Mouse (Mus musculus) MEL (cell line): ENCODE results near the gene Atg4a-ps. TPM values are rescaled to one million over a fixed set of nuclear protein-coding genes. Genes with fewer than 3 reads are reported as not detected.

Experiments
- DNase-seq: peaks from one replicate; pipeline ENCODE4 v3.0.0; 2011; ENCODE audit warnings: low read depth, low spot score
- H3K27ac ChIP-seq: 2 replicates; pipeline ENCODE4 v1.5.1; 2012; ENCODE audit warnings: low read depth, mild to moderate bottlenecking, control low read depth, low read length, moderate library complexity; ENCODE audit not compliant: control insufficient read depth
- H3K27me3 ChIP-seq, 2 experiments: fragments of 150-350 bp in 1 of 2; sonication (generic) in 1 of 2; 2 replicates each; pipeline ENCODE4 v1.6.1; 2012; ENCODE audit warnings: low read length in 2 of 2, mild to moderate bottlenecking in 2 of 2, improper control_type of control experiment in 1 of 2, moderate library complexity in 1 of 2; ENCODE audit not compliant: insufficient read depth in 2 of 2, control insufficient read depth in 1 of 2
- H3K36me3 ChIP-seq, 2 experiments: 2 replicates each; pipeline ENCODE4 v1.6.1; 2012 to 2014; ENCODE audit warnings: low read length in 2 of 2, improper control_type of control experiment in 1 of 2, inconsistent platforms in 1 of 2, mild to moderate bottlenecking in 1 of 2; ENCODE audit not compliant: insufficient read depth in 2 of 2, control insufficient read depth in 1 of 2
- H3K4me1 ChIP-seq, 2 experiments: fragments of 150-350 bp in 1 of 2; sonication (generic) in 1 of 2; 2 replicates each; pipeline ENCODE4 v1.6.1; 2012; ENCODE audit warnings: low read length in 2 of 2, improper control_type of control experiment in 1 of 2, mild to moderate bottlenecking in 1 of 2; ENCODE audit not compliant: insufficient read depth in 2 of 2, control insufficient read depth in 1 of 2
- H3K4me3 ChIP-seq, 2 experiments: fragments of 150-350 bp in 1 of 2; sonication (generic) in 1 of 2; 2 replicates each; pipeline ENCODE4 v1.5.1; 2012; ENCODE audit warnings: low read depth in 2 of 2, low read length in 2 of 2, mild to moderate bottlenecking in 2 of 2, moderate library complexity in 2 of 2, control low read depth in 1 of 2, improper control_type of control experiment in 1 of 2; ENCODE audit not compliant: control insufficient read depth in 1 of 2, insufficient read depth in 1 of 2
- H3K79me2 ChIP-seq: 2 replicates; pipeline ENCODE4 v1.6.1; 2012; ENCODE audit warnings: mild to moderate bottlenecking, low read length, moderate library complexity; ENCODE audit not compliant: control insufficient read depth, poor library complexity, insufficient read depth
- H3K9ac ChIP-seq: 2 replicates; pipeline ENCODE4 v1.6.1; 2012; ENCODE audit warnings: low read depth, mild to moderate bottlenecking, control low read depth, low read length, moderate library complexity; ENCODE audit not compliant: control insufficient read depth, poor library complexity, severe bottlenecking
- H3K9me3 ChIP-seq: fragments of 150-350 bp; sonication (generic); replicated peaks from 2 replicates; pipeline ENCODE4 v1.6.1; 2012; ENCODE audit warnings: mild to moderate bottlenecking, low read length, improper control_type of control experiment, moderate library complexity; ENCODE audit not compliant: insufficient read depth
- BHLHE40 ChIP-seq: IDR thresholded peaks from 2 replicates; pipeline ENCODE4 v1.6.1; 2012; ENCODE audit warnings: low read depth, mild to moderate bottlenecking, inconsistent platforms, low read length, improper control_type of control experiment, borderline replicate concordance
- CHD1 ChIP-seq: IDR thresholded peaks from 2 replicates; pipeline ENCODE4 v1.6.1; 2012; ENCODE audit warnings: low read depth, mild to moderate bottlenecking, inconsistent platforms, low read length, improper control_type of control experiment
- CHD2 ChIP-seq: IDR thresholded peaks from 2 replicates; pipeline ENCODE4 v1.6.1; 2011; ENCODE audit warnings: low read length, improper control_type of control experiment
- EP300 ChIP-seq, 2 experiments: IDR thresholded peaks; 2 replicates each; pipeline ENCODE4 v1.6.1; 2011; ENCODE audit warnings: improper control_type of control experiment in 2 of 2, low read length in 2 of 2, low read depth in 1 of 2, mild to moderate bottlenecking in 1 of 2
- ETS1 ChIP-seq: IDR thresholded peaks from 2 replicates; pipeline ENCODE4 v1.6.1; 2012; ENCODE audit warnings: low read depth, mild to moderate bottlenecking, inconsistent platforms, low read length, improper control_type of control experiment, moderate library complexity
- MEF2A ChIP-seq: IDR thresholded peaks from 2 replicates; pipeline ENCODE4 v1.6.1; 2014; ENCODE audit warnings: low read depth, mild to moderate bottlenecking, inconsistent platforms, low read length, improper control_type of control experiment; ENCODE audit not compliant: poor library complexity, insufficient replicate concordance, severe bottlenecking; ENCODE audit errors: extremely low read depth
- MYB ChIP-seq: IDR thresholded peaks from 2 replicates; pipeline ENCODE4 v1.6.1; 2011; ENCODE audit warnings: mild to moderate bottlenecking, low read depth, low read length, improper control_type of control experiment
- MYC ChIP-seq: IDR thresholded peaks from 2 replicates; pipeline ENCODE4 v1.6.1; 2011; ENCODE audit warnings: low read depth, mild to moderate bottlenecking, low read length, improper control_type of control experiment, moderate library complexity
- NELFE ChIP-seq: IDR thresholded peaks from 2 replicates; pipeline ENCODE4 v1.6.1; 2011; ENCODE audit warnings: low read depth, low read length, improper control_type of control experiment
- NRF1 ChIP-seq: IDR thresholded peaks from 2 replicates; pipeline ENCODE4 v1.6.1; 2014; ENCODE audit warnings: low read depth, mild to moderate bottlenecking, inconsistent platforms, low read length, improper control_type of control experiment, moderate library complexity; ENCODE audit not compliant: poor library complexity, insufficient read depth, severe bottlenecking
- RAD21 ChIP-seq: IDR thresholded peaks from 2 replicates; pipeline ENCODE4 v1.6.1; 2011; ENCODE audit warnings: mild to moderate bottlenecking, low read depth, low read length, improper control_type of control experiment
- RCOR1 ChIP-seq: IDR thresholded peaks from 2 replicates; pipeline ENCODE4 v1.6.1; 2012; ENCODE audit warnings: low read depth, mild to moderate bottlenecking, inconsistent platforms, low read length, improper control_type of control experiment
- SMC3 ChIP-seq: IDR thresholded peaks from 2 replicates; pipeline ENCODE4 v1.6.1; 2011; ENCODE audit warnings: low read depth, low read length, improper control_type of control experiment
- TBP ChIP-seq: IDR thresholded peaks from 2 replicates; pipeline ENCODE4 v1.8.0; 2011; ENCODE audit warnings: low read depth, low read length, improper control_type of control experiment
- USF1 ChIP-seq: IDR thresholded peaks from 2 replicates; pipeline ENCODE4 v1.6.1; 2014; ENCODE audit warnings: low read depth, mild to moderate bottlenecking, inconsistent platforms, low read length, improper control_type of control experiment, moderate library complexity
- USF2 ChIP-seq, 2 experiments: IDR thresholded peaks; 2 replicates each; pipeline ENCODE4 v1.6.1; 2011 to 2012; ENCODE audit warnings: improper control_type of control experiment in 2 of 2, low read length in 2 of 2, borderline replicate concordance in 1 of 2, inconsistent platforms in 1 of 2, low read depth in 1 of 2, mild to moderate bottlenecking in 1 of 2; ENCODE audit not compliant: insufficient read depth in 1 of 2
- ZNF384 ChIP-seq: IDR thresholded peaks from 2 replicates; pipeline ENCODE4 v1.6.1; 2012; ENCODE audit warnings: low read depth, mild to moderate bottlenecking, inconsistent platforms, low read length, improper control_type of control experiment
- polyA plus RNA-seq, 2 experiments: library from polyadenylated mRNA; stranded (reverse) in 1 of 2; unstranded in 1 of 2; fragments of >175 nt in 1 of 2; fragments of >200 nt in 1 of 2; gene quantifications; 2 replicates each; pipeline versions ENCODE4 v1.2.1 to v1.2.4; 2012; ENCODE audit warnings: low replicate concordance in 2 of 2, low read depth in 1 of 2; ENCODE audit not compliant: insufficient read length in 2 of 2, insufficient read depth in 1 of 2, missing spikeins in 1 of 2
- total RNA-seq: library from RNA; depleted of rRNA; stranded (reverse); fragments of 300-350 nt; gene quantifications from 2 replicates; pipeline ENCODE4 v1.2.3, GENCODE M21; 2012

Gene Atg4a-ps
- total and polyA plus RNA-seq, 3 experiments, result 0.81 to 3.4 TPM; not detected in 1

GRCm38 (mm10) chr3:103606045-103606597 is 39.7 kb downstream of the Atg4a-ps start:
- TF ChIP-seq EP300 (IDR thresholded peaks at IDR 0.05; ENCODE audit: low read depth in 1 of 2, low read length in 2 of 2), result no peak
- no peak for TF ChIP-seq MYB
- TF ChIP-seq CHD2, result no peak
- no peak for TF ChIP-seq ETS1
- no peak for TF ChIP-seq RAD21
- no peak for TF ChIP-seq BHLHE40
- no peak for TF ChIP-seq ZNF384
- no peak for TF ChIP-seq SMC3
- no peak for TF ChIP-seq CHD1
- no peak for TF ChIP-seq NRF1
- TF ChIP-seq MEF2A, result no peak
- no peak for TF ChIP-seq TBP
- no peak for TF ChIP-seq MYC
- TF ChIP-seq NELFE, result no peak
- TF ChIP-seq USF2 (IDR thresholded peaks at IDR 0.05; ENCODE audit: borderline replicate concordance in 1 of 2, insufficient read depth in 1 of 2, low read depth in 1 of 2, low read length in 2 of 2), result no peak
- TF ChIP-seq RCOR1, result no peak
- TF ChIP-seq USF1, result no peak
- Histone ChIP-seq H3K4me3 (no peak overlapping the region), H3K79me2 (no peaks in the 10 kb centered on the region), H3K9me3 (no peaks in the 10 kb centered on the region), H3K27ac (no peak overlapping the region), H3K4me1 (no peaks in the 10 kb centered on the region), H3K9ac (no peak overlapping the region), H3K27me3 (no peaks in the 10 kb centered on the region; a peak in 2 of 4 replicates), H3K36me3 (no peaks in the 10 kb centered on the region)
- DNase-seq, result no peak

- H3K79me2 ChIP-seq, result no peaks in the 10 kb centered on the region
- H3K9me3 ChIP-seq, result no peaks in the 10 kb centered on the region
- TF ChIP-seq NRF1 (no peak), RAD21 (no peak)
- H3K27me3 ChIP-seq, result no peaks in the 10 kb centered on the region; a peak in 2 of 4 replicates
- no peak overlapping the region for H3K4me3 ChIP-seq
- no peak overlapping the region for H3K27ac ChIP-seq
- no peak overlapping the region for H3K9ac ChIP-seq
- no peaks in the 10 kb centered on the region for H3K36me3 ChIP-seq
- no peaks in the 10 kb centered on the region for H3K4me1 ChIP-seq
- no peak for DNase-seq
Measured at GRCm38 (mm10) chr3:103601561-103601960, 44.3 kb downstream of the Atg4a-ps start.
